Mouse (Mus musculus) forebrain, postnatal 0 days (tissue): ENCODE results near the gene Alkbh1. TPM values are rescaled to one million over a fixed set of nuclear protein-coding genes. Genes with fewer than 3 reads are reported as not detected.

Experiments used
- ATAC-seq: fragments of 200-750 bp; cut with Nextera tagmentation; 2 replicates; pipeline ENCODE4 v1.8.0; 2017; ENCODE audit warnings: mild to moderate bottlenecking, moderate library complexity
- DNase-seq: peaks from one replicate; pipeline ENCODE4 v3.0.0-alpha.2; 2015
- H3K27ac ChIP-seq: fragments of 300-500 bp; sonication (generic); 2 replicates; pipeline ENCODE4 v1.5.1; 2014; ENCODE audit warnings: low read depth, mild to moderate bottlenecking, antibody characterized with exemption, low read length, moderate library complexity, mixed read lengths
- H3K27me3 ChIP-seq: fragments of 300-500 bp; sonication (generic); 2 replicates; pipeline ENCODE4 v1.6.1; 2014; ENCODE audit warnings: mild to moderate bottlenecking, low read length, mixed read lengths; ENCODE audit not compliant: insufficient read depth
- H3K36me3 ChIP-seq: fragments of 300-500 bp; sonication (generic); 2 replicates; pipeline ENCODE4 v1.6.1; 2014; ENCODE audit warnings: mild to moderate bottlenecking, moderate library complexity; ENCODE audit not compliant: insufficient read depth
- H3K4me1 ChIP-seq: fragments of 300-500 bp; sonication (generic); 2 replicates; pipeline ENCODE4 v1.6.1; 2014; ENCODE audit warnings: antibody characterized with exemption; ENCODE audit not compliant: insufficient read depth
- H3K4me2 ChIP-seq: fragments of 300-500 bp; sonication (generic); 2 replicates; pipeline ENCODE4 v1.6.1; 2014; ENCODE audit warnings: low read depth, mild to moderate bottlenecking, moderate library complexity
- H3K4me3 ChIP-seq: fragments of 300-500 bp; sonication (generic); 2 replicates; pipeline ENCODE4 v1.5.1; 2014; ENCODE audit warnings: low read depth, low read length, mixed read lengths
- H3K9ac ChIP-seq: fragments of 300-500 bp; sonication (generic); 2 replicates; pipeline ENCODE4 v1.6.1; 2014; ENCODE audit warnings: mild to moderate bottlenecking
- H3K9me3 ChIP-seq: fragments of 300-500 bp; sonication (generic); 2 replicates; pipeline ENCODE4 v1.6.1; 2016; ENCODE audit warnings: low read length
- CTCF ChIP-seq: sonication (generic); IDR thresholded peaks from 2 replicates; pipeline ENCODE4 v1.5.1; 2016; ENCODE audit warnings: antibody characterized with exemption, control low read depth, low read depth
- WGBS: fragments of 180-500 bp; shearing (Covaris S2); extraction: QIAGEN DNeasy Blood & Tissue Kit; methylation state at CpG from one replicate; pipeline ENCODE4 v1.1.7; 2014; 5-methylcytosine and 5-hydroxymethylcytosine counted together
- microRNA-seq, 2 experiments: library from miRNA; unstranded; fragments of <30 nt; microRNA quantifications; one replicate each; pipeline ENCODE4; 2016
- polyA plus RNA-seq: library from polyadenylated mRNA; unstranded; fragments of >200 nt; fragmentation: Nextera tagmentation; extraction: Ambion mirVana; gene quantifications from 2 replicates; pipeline ENCODE4 v1.2.1, GENCODE M21; 2015
- total RNA-seq: library from RNA; depleted of rRNA; stranded (reverse); fragments of >200 nt; gene quantifications from 2 replicates; pipeline ENCODE4 v1.2.3, GENCODE M21; 2014; rRNA removed

Alkbh1 gene
- total and polyA plus RNA-seq, 2 experiments from 2014 or later = 28.6 to 40.1 TPM

GRCm38 (mm10) chr12:87381380-87381682 is 62.5 kb downstream of the Alkbh1 start:
- Histone ChIP-seq H3K27ac (no peak overlapping the region), H3K9me3 (no peaks in the 10 kb centered on the region), H3K36me3 (no peaks in the 10 kb centered on the region), H3K4me2 (no peak overlapping the region), H3K9ac (no peak overlapping the region), H3K4me1 (no peaks in the 10 kb centered on the region), H3K4me3 (no peak overlapping the region), H3K27me3 (no peaks in the 10 kb centered on the region)
- DNase-seq (no peak), ATAC-seq (no peak)
- no peak for TF ChIP-seq CTCF
- WGBS = 74% methylated on average over 2 of the region's 2 CpGs

GRCm38 (mm10) chr12:87380586-87381379 is 63.0 kb downstream of the Alkbh1 start:
- no peak overlapping the region for H3K9ac ChIP-seq
- no peak overlapping the region for H3K4me3 ChIP-seq
- DNase-seq (no peak), ATAC-seq (no peak)
- H3K27ac ChIP-seq = no peak overlapping the region
- TF ChIP-seq CTCF = no peak
- H3K27me3 ChIP-seq = no peaks in the 10 kb centered on the region
- H3K4me2 ChIP-seq = no peak overlapping the region
- WGBS = 87% methylated on average over 10 of the region's 10 CpGs
- H3K4me1 ChIP-seq = no peaks in the 10 kb centered on the region
- no peaks in the 10 kb centered on the region for H3K36me3 ChIP-seq
- H3K9me3 ChIP-seq = no peaks in the 10 kb centered on the region

GRCm38 (mm10) chr12:87379496-87379895 is 64.3 kb downstream of the Alkbh1 start:
- H3K36me3 ChIP-seq = no peaks in the 10 kb centered on the region
- ATAC-seq (no peak), DNase-seq (no peak)
- no peak for TF ChIP-seq CTCF
- WGBS = 83% methylated on average over 2 of the region's 2 CpGs
- H3K9ac ChIP-seq = no peak overlapping the region
- no peaks in the 10 kb centered on the region for H3K9me3 ChIP-seq
- no peak overlapping the region for H3K4me2 ChIP-seq
- no peak overlapping the region for H3K27ac ChIP-seq
- no peaks in the 10 kb centered on the region for H3K4me1 ChIP-seq
- H3K27me3 ChIP-seq = no peaks in the 10 kb centered on the region
- H3K4me3 ChIP-seq = no peak overlapping the region

Small RNA genes within 50 kb of the gene (microRNA-seq; reads per million reads assigned to microRNA genes)
- gene Mir3068 = 63.8 to 75.4 reads per million in 2 experiments

Other genes starting within 250 kb of the Alkbh1 start
- gene Samd15, start 244.3 kb downstream of the Alkbh1 start, total RNA-seq = 1.0 and 7.4 TPM in 2 replicates
- gene Samd15, start 244.3 kb downstream of the Alkbh1 start, polyA plus RNA-seq = 1.5 and 1.8 TPM in 2 replicates
- gene Tmed8, start 243.6 kb downstream of the Alkbh1 start, total RNA-seq = 13.9 and 16.4 TPM in 2 replicates
- 2.0 and 3.2 TPM in 2 replicates for gene Tmed8, start 243.6 kb downstream of the Alkbh1 start, polyA plus RNA-seq
- gene Noxred1, start 205.3 kb downstream of the Alkbh1 start, total RNA-seq = 0.48 and 0.62 TPM in 2 replicates
- 0.21 TPM in 1 of 2 replicates, not detected in the other for gene Noxred1, start 205.3 kb downstream of the Alkbh1 start, polyA plus RNA-seq
- gene Vipas39, start 177.8 kb downstream of the Alkbh1 start, total RNA-seq = 77.6 and 79.4 TPM in 2 replicates
- 54.6 and 57.7 TPM in 2 replicates for gene Vipas39, start 177.8 kb downstream of the Alkbh1 start, polyA plus RNA-seq
- gene Ahsa1, start 177.5 kb downstream of the Alkbh1 start, total RNA-seq = 137 and 184 TPM in 2 replicates
- 171 and 187 TPM in 2 replicates for gene Ahsa1, start 177.5 kb downstream of the Alkbh1 start, polyA plus RNA-seq
- 0.69 and 1.1 TPM in 2 replicates for gene Ism2, start 144.3 kb downstream of the Alkbh1 start, total RNA-seq
- 0.88 and 1.8 TPM in 2 replicates for gene Ism2, start 144.3 kb downstream of the Alkbh1 start, polyA plus RNA-seq
- 53.5 and 69.2 TPM in 2 replicates for gene Sptlc2, start 55.7 kb downstream of the Alkbh1 start, total RNA-seq
- 73.1 and 84.9 TPM in 2 replicates for gene Sptlc2, start 55.7 kb downstream of the Alkbh1 start, polyA plus RNA-seq
- gene Slirp, start 121 bp downstream of the Alkbh1 start, total RNA-seq = 63.9 and 86.4 TPM in 2 replicates
- 208 and 262 TPM in 2 replicates for gene Slirp, start 121 bp downstream of the Alkbh1 start, polyA plus RNA-seq
- gene Snw1, start 28.3 kb upstream of the Alkbh1 start, total RNA-seq = 72.2 and 79.6 TPM in 2 replicates
- 95.6 and 109 TPM in 2 replicates for gene Snw1, start 28.3 kb upstream of the Alkbh1 start, polyA plus RNA-seq
- gene Gm5788, start 50.7 kb upstream of the Alkbh1 start, total RNA-seq = not detected in 2 replicates
- gene Gm5788, start 50.7 kb upstream of the Alkbh1 start, polyA plus RNA-seq = not detected in 2 replicates
- not detected in 2 replicates for gene Gm8300, start 70.3 kb upstream of the Alkbh1 start, total RNA-seq
- gene Gm8300, start 70.3 kb upstream of the Alkbh1 start, polyA plus RNA-seq = not detected in 2 replicates
- not detected in 2 replicates for gene Oog1, start 158.7 kb upstream of the Alkbh1 start, total RNA-seq
- not detected in 2 replicates for gene Oog1, start 158.7 kb upstream of the Alkbh1 start, polyA plus RNA-seq
- gene Gm4027, start 174.9 kb upstream of the Alkbh1 start, total RNA-seq = not detected in 2 replicates
- gene Gm4027, start 174.9 kb upstream of the Alkbh1 start, polyA plus RNA-seq = not detected in 2 replicates
- not detected in 2 replicates for gene Gm16381, start 200.6 kb upstream of the Alkbh1 start, total RNA-seq
- not detected in 2 replicates for gene Gm16381, start 200.6 kb upstream of the Alkbh1 start, polyA plus RNA-seq